Mouse (Mus musculus) layer of hippocampus, postnatal 36 days (tissue): ENCODE measurements at regions not wholly inside any gene's neighbourhood (a gene's known extent, or its start where the extent isn't known, plus 50 kb on each side); places are given as distances from the start of the nearest gene placed in this dataset.
"Not testable (repeated sequence)": the region's sequence is repeated elsewhere in the genome, so short reads cannot be mapped to it uniquely, and the experiment has no call there.

Experiments used
- DNase-seq, 2 experiments: peaks; one replicate each; pipeline ENCODE4 v3.0.0; 2022

GRCm38 (mm10) chr2:78279382-78280056 lies 333.3 kb upstream of the Cwc22 start:
- no peak for DNase-seq

- DNase-seq: no peak
These were observed 332.5 kb upstream of the Cwc22 start for GRCm38 (mm10) chr2:78278630-78279029.

- no peak for DNase-seq
These were observed 331.5 kb upstream of the Cwc22 start for GRCm38 (mm10) chr2:78277699-78278098.

GRCm38 (mm10) chr2:78274122-78274521 lies 327.9 kb upstream of the Cwc22 start:
- no peak for DNase-seq

GRCm38 (mm10) chr2:78268705-78269104 lies 322.5 kb upstream of the Cwc22 start:
- DNase-seq: no peak

GRCm38 (mm10) chr2:78267527-78268375 lies 321.6 kb upstream of the Cwc22 start:
- no peak for DNase-seq

GRCm38 (mm10) chr2:78253601-78254097 lies 307.5 kb upstream of the Cwc22 start:
- DNase-seq: no peak

- DNase-seq: no peak
These were observed 300.2 kb upstream of the Cwc22 start for GRCm38 (mm10) chr2:78246354-78246753.

GRCm38 (mm10) chr2:78240299-78240698 lies 294.1 kb upstream of the Cwc22 start:
- DNase-seq: no peak

- DNase-seq: not testable (repeated sequence)
These were observed 279.4 kb upstream of the Cwc22 start for GRCm38 (mm10) chr2:78225383-78226100.

GRCm38 (mm10) chr2:78214469-78214868 lies 268.3 kb upstream of the Cwc22 start:
- DNase-seq: no peak

GRCm38 (mm10) chr2:78205125-78205524 lies 258.9 kb upstream of the Cwc22 start:
- no peak for DNase-seq

GRCm38 (mm10) chr2:78196006-78196405 lies 249.8 kb upstream of the Cwc22 start:
- no peak for DNase-seq

GRCm38 (mm10) chr2:78189620-78190019 lies 243.4 kb upstream of the Cwc22 start:
- peak in 1 of 2 experiments; percentile 8 for DNase-seq

GRCm38 (mm10) chr2:78184950-78185349 lies 238.8 kb upstream of the Cwc22 start:
- DNase-seq: no peak

- DNase-seq: no peak
These were observed 227.6 kb upstream of the Cwc22 start for GRCm38 (mm10) chr2:78173784-78174183.

GRCm38 (mm10) chr2:78172819-78173218 lies 226.6 kb upstream of the Cwc22 start:
- DNase-seq: no peak

- DNase-seq: no peak
These were observed 224.1 kb upstream of the Cwc22 start for GRCm38 (mm10) chr2:78170162-78170747.

GRCm38 (mm10) chr2:78165429-78165828 lies 219.3 kb upstream of the Cwc22 start:
- DNase-seq: no peak

- peak; percentile 33 to 53 for DNase-seq
These were observed 213.8 kb upstream of the Cwc22 start for GRCm38 (mm10) chr2:78159877-78160485.

- no peak for DNase-seq
These were observed 164.2 kb upstream of the Cwc22 start for GRCm38 (mm10) chr2:78110335-78110734.

GRCm38 (mm10) chr2:78095536-78095935 lies 149.4 kb upstream of the Cwc22 start:
- no peak for DNase-seq
